ENCODE assay signal across 34 mouse cellular contexts in the genomic region with DNA sequence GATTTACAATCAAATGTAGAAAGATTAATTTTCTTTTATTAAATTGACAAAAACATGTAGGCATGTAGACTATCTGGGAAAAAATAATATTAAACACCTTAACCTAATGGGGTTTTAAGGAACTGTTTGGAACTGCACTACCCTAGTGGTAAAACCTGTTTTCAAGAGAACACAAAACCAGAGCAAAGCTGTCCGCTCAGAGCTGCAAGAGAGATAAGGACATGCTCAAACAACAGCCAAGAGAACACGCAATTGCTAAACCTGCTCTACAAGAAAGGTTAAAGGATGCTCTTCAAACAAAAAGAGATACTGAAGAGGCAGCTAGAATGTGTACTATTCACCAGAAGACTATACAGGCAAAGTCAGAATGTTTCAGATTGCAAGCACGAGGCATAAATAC.
"Had no signal": no experiment of that assay in that cellular context is flagged by ENCODE, and none has a peak within 500 bp of the region (broad histone marks: within the 10 kb centered on the region; RNA-seq: fewer than 3 reads in every experiment).

No protein-coding gene starts in this region.

- DNase-seq: heart, postnatal 10 days; heart, postnatal 14 days; heart, postnatal 36 days; heart, postnatal 4 days; kidney, adult 11 months; kidney, adult 18-20 months; kidney, adult 2 months; kidney, adult 8-10 months; kidney, adult 9 months; kidney, postnatal 10 days; kidney, postnatal 14 days; kidney, postnatal 25 days; kidney, postnatal 36 days; kidney, postnatal 4 days; layer of hippocampus, adult 9-11 months; layer of hippocampus, postnatal 36 days had no signal

- H3K36me3 ChIP-seq: heart, embryonic 12.5 days; heart, embryonic 13.5 days; heart, embryonic 15.5 days; hindbrain, embryonic 10.5 days; hindbrain, embryonic 12.5 days; hindbrain, embryonic 13.5 days; hindbrain, embryonic 15.5 days; intestine, embryonic 15.5 days; kidney, embryonic 15.5 days had no signal

- H3K27me3 ChIP-seq: heart, embryonic 12.5 days; heart, embryonic 13.5 days; heart, embryonic 15.5 days; hindbrain, embryonic 12.5 days; hindbrain, embryonic 13.5 days; hindbrain, embryonic 15.5 days; intestine, embryonic 15.5 days; kidney, embryonic 15.5 days had no signal

- ATAC-seq: hindbrain, embryonic 16.5 days; hindbrain, postnatal 0 days; inflammation-experienced regulatory T-cells, adult 6 months; intestine, embryonic 15.5 days; intestine, postnatal 0 days had no signal

- H3K4me1 ChIP-seq: heart, embryonic 12.5 days; heart, embryonic 13.5 days; heart, embryonic 15.5 days; hindbrain, embryonic 10.5 days; hindbrain, embryonic 12.5 days; hindbrain, embryonic 13.5 days; hindbrain, embryonic 15.5 days; intestine, embryonic 15.5 days; kidney, embryonic 15.5 days had no signal

- H3K9ac ChIP-seq: heart, embryonic 12.5 days; heart, embryonic 13.5 days; heart, embryonic 15.5 days; hindbrain, embryonic 12.5 days; hindbrain, embryonic 13.5 days; hindbrain, embryonic 14.5 days; hindbrain, embryonic 15.5 days; intestine, embryonic 15.5 days; kidney, embryonic 15.5 days had no signal

- H3K9me3 ChIP-seq: heart, embryonic 12.5 days; heart, embryonic 13.5 days; heart, embryonic 15.5 days; hindbrain, embryonic 10.5 days; hindbrain, embryonic 12.5 days; hindbrain, embryonic 13.5 days; hindbrain, embryonic 15.5 days; intestine, embryonic 15.5 days; kidney, embryonic 15.5 days had no signal

- H3K4me2 ChIP-seq: heart, embryonic 11.5 days; heart, embryonic 12.5 days; heart, embryonic 13.5 days; heart, embryonic 15.5 days; hindbrain, embryonic 12.5 days; hindbrain, embryonic 13.5 days; hindbrain, embryonic 14.5 days; hindbrain, embryonic 15.5 days; intestine, embryonic 15.5 days; kidney, embryonic 15.5 days had no signal

- H3K4me3 ChIP-seq: heart, embryonic 12.5 days; heart, embryonic 13.5 days; heart, embryonic 15.5 days; hindbrain, embryonic 10.5 days; hindbrain, embryonic 12.5 days; hindbrain, embryonic 13.5 days; hindbrain, embryonic 15.5 days; intestine, embryonic 15.5 days; kidney, embryonic 15.5 days; layer of hippocampus, adult 2 months; left cerebral cortex, adult 2 months had no signal

- H3K27ac ChIP-seq: heart, embryonic 13.5 days; heart, embryonic 15.5 days; hindbrain, embryonic 10.5 days; hindbrain, embryonic 12.5 days; hindbrain, embryonic 13.5 days; hindbrain, embryonic 14.5 days; hindbrain, embryonic 15.5 days; hindbrain, postnatal 0 days; intestine, embryonic 15.5 days; kidney, embryonic 15.5 days; kidney, postnatal 0 days; layer of hippocampus, adult 2 months; left cerebral cortex, adult 2 months had no signal
